Mouse (Mus musculus) erythroblast, embryonic 14.5 days (primary cell): ENCODE results near the gene Bicdl1.

Experiments used
- GATA1 ChIP-seq: IDR thresholded peaks from 2 replicates; pipeline ENCODE4 v1.6.1; 2012; ENCODE audit warnings: low read length, inconsistent platforms, mixed read lengths
- TAL1 ChIP-seq: IDR thresholded peaks from 3 replicates; pipeline ENCODE4 v1.6.1; 2012; ENCODE audit warnings: low read length, inconsistent platforms, mixed read lengths

DNA sequence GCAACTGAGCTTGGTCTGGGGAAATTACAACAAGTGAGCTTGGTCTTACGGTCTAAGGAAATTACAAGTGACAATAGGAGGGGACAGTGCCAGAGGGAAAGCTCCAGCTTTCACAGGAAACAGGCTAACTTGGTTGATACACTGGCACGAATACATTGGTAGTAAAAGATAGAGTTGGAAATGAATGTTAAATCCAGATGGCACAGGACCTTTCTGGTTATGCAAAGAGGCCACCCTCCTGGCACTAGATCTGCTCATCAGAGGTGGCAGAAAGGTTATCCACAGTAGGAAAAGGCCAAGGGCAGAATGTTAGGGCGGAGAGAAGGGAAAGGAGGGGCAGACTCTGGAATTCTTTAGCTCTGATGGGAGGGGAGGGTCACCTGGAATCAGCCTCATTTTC lies 22.5 kb downstream of the Bicdl1 start:
- no peak for TF ChIP-seq TAL1
- TF ChIP-seq GATA1, result no peak
